Mouse (Mus musculus): ENCODE measurements around the gene Pdlim1.

Pdlim1 gene

DNA sequence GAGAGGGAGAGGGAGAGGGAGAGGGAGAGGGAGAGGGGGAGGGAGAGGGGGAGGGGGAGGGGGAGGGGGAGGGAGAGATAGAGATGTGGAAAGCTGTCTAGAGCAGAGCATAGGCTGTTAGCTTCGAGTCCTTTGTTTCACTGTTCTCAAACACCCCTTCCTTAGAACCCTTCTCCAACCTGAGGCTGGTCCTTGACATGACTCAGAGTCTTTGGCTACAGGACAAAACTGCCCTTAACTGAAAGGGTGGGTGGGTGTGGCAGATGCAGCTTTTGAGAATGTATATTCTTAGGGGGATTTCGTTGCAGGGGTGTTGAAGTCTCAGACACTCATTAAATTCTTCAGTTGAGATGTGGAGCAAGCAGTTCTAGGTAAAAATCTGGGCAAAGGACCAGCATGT is 11.8 kb upstream of the Pdlim1 start:
- DNase-seq, result no peak

GRCm38 (mm10) chr19:40278372-40279023 is 6.9 kb upstream of the Pdlim1 start:
- no peak for DNase-seq

GRCm38 (mm10) chr19:40277494-40277893 is 5.9 kb upstream of the Pdlim1 start:
- no peak for DNase-seq

DNA sequence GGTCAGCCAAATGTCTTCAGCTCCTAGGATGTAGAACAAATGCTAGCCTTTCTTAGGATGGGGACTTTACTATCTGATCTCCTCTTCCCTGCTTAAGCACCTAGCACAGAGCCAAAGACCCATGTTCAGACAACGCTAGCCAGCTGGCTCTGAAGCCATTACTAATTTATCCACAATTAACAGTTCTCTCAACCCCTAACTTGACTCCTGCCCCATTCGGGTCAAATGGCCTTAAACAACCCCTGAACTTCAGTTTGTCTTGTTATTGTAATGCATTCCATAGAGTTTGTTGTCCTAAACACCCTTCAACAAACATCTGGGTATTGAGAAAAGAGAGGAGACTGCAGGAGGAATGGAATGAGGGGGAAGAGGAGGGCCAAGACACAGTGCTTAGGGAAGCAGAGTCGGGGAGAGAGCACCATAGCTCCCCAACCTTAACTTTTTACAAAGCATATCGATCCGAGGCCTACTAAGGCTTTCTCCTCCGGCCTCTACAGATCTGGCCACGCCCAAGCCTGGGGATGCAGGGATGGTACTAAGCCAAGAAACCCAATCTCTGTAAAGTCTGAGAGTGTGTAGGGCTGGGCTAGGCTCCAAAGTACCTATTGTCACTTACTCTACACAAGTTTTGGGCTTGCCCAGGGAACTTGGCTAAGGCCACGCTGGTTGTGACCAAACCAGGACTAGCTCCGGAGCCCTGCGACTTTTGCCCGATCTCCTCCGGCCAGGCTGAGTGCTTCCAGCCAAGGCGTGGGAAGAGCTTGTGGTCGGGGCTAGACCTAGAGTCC is 4.0 kb upstream of the Pdlim1 start:
- DNase-seq, result no peak

DNA sequence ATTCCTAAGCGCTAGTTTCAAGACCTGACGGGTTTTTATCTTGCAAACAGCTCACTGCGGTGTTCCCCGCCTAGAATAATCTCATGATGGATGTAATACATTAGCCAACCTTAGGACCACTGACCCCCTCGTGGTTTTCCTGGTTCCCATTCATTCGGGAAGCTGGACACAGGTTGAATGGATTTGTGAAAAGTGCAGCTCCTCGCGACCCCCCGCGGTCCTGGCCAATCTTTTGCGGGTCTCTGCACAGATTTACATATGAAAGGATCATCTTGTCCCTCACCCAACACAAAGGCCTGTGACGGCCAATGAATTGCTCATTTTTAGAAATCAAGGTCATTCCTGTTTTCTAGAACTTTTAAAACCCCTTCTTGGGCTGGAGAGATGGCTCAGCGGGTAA is 1.0 kb upstream of the Pdlim1 start:
- DNase-seq, result no peak

- peak in 1 of 2 experiments; percentile 5 for DNase-seq
Observed at GRCm38 (mm10) chr19:40270351-40271307, 1.0 kb downstream of the Pdlim1 start.

- DNase-seq, result no peak
Observed at GRCm38 (mm10) chr19:40269526-40269925, 2.1 kb downstream of the Pdlim1 start.

DNA sequence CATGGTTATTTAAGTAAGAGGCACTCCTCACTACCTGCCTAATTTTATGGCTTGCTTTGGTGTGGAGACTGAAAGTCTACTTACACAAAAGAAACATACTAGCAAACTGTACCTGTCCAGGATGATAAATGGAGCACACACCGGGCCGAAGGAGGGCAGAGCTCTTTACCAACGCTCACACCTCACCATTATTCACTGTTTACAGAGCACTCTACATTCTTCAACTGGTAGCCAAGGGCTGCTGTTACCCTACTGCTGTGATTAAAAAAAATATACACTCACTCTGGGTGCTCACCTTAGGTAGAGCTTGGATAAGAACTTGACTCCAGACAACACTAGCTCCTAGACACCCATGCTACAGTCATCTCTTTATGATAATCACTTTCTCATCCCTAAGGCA is 3.1 kb downstream of the Pdlim1 start:
- no peak for DNase-seq

- no peak for DNase-seq
Observed at GRCm38 (mm10) chr19:40267380-40267779, 4.3 kb downstream of the Pdlim1 start.

DNA sequence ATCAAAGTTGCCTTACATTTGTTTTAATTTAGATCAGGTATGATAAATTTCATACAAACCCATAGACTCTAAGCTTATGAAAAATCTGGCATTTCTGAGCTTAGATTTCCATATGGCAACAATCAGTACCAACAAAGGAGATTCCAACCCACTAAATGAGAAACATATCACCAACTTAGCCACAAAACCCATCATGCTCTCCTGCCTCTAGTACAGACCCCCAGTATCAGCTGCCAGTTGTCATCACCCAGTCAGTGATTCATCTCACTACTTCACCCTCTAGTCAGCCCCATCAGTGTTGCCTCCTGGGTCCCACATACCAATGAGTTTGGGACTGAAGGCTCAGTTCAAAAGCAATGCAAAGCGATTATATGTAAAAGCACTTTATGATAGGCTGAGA is 12.2 kb downstream of the Pdlim1 start:
- no peak for DNase-seq

- DNase-seq, result no peak
Observed at GRCm38 (mm10) chr19:40257396-40257795, 14.2 kb downstream of the Pdlim1 start.

DNA sequence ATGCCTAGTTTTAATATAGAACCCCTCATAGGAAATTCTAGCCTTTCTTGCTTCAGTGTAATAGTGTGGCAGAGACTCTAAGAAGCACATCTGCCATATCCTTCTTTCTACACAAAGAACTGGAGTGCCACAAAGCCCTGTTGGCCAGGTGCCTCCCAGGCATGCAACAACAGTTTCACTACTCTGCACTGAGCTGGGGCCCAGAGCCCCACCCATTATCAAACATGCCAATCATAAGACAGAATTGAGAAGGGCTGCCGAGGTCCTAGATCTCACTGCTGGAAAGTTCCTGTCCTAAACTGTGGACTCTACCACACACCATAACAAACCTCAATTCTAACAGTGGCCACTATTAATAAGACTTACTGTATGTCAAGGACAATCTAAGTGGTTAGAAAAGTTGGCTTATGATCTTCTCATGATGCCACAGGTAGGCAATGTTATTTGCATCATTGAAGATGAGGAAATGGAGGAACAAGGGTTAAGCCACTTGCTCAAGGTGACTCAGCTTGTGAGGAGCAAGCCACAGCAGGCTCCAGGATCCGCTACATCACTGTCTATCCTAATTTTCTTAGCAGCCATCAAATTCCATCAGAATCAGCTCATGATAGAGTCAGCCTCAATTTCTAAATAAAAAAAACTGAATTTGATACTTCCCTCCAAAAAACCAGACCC is 15.1 kb downstream of the Pdlim1 start:
- no peak for DNase-seq

GRCm38 (mm10) chr19:40255561-40255960 is 16.1 kb downstream of the Pdlim1 start:
- no peak for DNase-seq

- DNase-seq, result no peak
Observed at GRCm38 (mm10) chr19:40254741-40255140, 16.9 kb downstream of the Pdlim1 start.

- no peak for DNase-seq
Observed at GRCm38 (mm10) chr19:40253768-40254167, 17.9 kb downstream of the Pdlim1 start.

GRCm38 (mm10) chr19:40251115-40251514 is 20.5 kb downstream of the Pdlim1 start:
- no peak for DNase-seq

GRCm38 (mm10) chr19:40249352-40249751 is 22.3 kb downstream of the Pdlim1 start:
- DNase-seq, result no peak

GRCm38 (mm10) chr19:40248476-40248875 is 23.2 kb downstream of the Pdlim1 start:
- DNase-seq, result no peak

- no peak for DNase-seq
Observed at GRCm38 (mm10) chr19:40247268-40247666, 24.4 kb downstream of the Pdlim1 start.

GRCm38 (mm10) chr19:40246646-40247267 is 24.9 kb downstream of the Pdlim1 start:
- DNase-seq, result no peak

DNA sequence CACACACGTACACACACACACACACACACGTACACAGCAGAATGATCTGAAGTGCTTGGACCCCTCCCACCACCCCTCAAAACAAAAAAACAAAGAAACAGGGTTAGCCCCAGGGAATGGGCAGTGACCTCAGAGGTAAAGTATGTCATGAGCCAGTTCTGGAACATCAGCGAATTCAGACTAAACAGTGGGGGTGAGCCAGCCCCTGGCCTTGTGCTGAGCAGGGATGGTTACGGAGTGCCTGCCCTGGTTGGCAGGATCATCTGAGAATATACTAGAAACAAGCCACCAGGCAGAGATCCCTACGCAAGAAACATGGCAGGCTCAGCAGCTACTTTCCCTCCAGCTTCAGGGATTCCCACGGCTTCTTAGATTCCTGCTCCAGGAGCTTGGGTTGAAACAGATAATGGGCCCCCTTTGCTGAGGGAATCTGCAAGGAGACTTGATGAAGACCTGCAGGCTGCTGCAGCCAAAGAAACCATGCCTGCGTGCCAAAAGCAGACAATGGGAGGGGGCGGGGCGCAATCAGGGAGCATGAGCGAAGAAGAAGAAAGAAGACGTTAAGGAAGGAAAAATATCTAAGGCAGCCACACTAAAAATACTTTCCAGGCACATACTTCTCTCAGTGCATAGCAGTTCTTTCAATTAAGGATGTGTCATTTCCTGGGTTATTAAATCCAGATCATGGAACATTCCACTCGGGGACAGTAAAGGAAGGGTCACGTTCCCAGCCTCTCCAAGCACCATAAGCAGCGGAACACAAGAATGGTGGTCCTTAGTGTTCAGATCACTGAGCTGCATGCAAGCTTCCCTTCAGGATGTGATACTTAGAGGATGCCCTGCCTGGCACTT is 30.6 kb downstream of the Pdlim1 start:
- no peak for DNase-seq
